Mouse (Mus musculus): ENCODE data around the gene Aldh3a2.
"Not testable (repeated sequence)": the region's sequence is repeated elsewhere in the genome, so short reads cannot be mapped to it uniquely, and the experiment has no call there.

Aldh3a2 gene

DNA sequence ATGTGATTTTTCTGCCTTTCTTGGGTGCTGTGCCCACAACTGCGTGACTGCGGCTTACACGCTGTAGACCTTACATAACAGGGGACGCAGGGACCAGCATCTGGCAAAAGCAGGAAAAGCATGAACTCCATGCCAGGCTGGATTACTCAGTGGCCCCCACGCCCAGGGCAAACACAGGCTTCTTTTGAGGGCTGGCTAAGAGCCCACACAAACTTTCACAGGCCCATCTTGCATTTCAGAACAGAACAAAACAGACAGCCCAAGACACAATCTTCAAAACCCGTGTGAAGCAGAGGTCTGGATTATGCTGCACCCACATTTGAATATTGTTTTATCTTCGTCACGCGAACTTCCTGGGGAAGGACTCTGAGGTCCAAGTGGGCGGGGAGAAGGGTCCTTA is 58.9 kb downstream of the Aldh3a2 start:
- DNase-seq, result no peak

GRCm38 (mm10) chr11:61207487-61208246 is 59.6 kb downstream of the Aldh3a2 start, which contains the start of gene Aldh3a1:
Aldh3a1 (plus strand) TSS chr11:61207537.
- DNase-seq, result no peak

DNA sequence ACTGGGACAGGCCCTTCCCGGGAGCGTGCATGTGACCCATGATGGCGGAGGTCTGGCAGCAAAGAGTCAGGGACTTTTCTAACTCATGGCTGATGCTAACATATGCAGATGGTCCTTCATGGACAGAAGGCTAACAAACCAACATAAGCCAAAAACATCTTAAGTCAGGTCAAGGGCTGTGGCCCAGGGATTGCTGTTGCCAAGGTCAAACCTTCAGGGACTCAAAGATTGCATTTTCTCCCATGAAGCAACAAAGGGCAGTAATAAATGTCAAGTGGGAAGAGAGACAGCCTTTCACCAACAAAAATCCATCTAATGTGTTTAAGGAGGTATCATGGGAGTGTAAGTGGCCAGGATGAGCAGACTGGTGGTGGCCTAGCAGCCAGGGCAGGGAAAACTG is 61.1 kb downstream of the Aldh3a2 start:
- DNase-seq, result no peak

- peak; percentile 40 for DNase-seq
Measured at GRCm38 (mm10) chr11:61205167-61205950, 61.9 kb downstream of the Aldh3a2 start.

GRCm38 (mm10) chr11:61202810-61203209 is 64.5 kb downstream of the Aldh3a2 start:
- no peak for DNase-seq

DNA sequence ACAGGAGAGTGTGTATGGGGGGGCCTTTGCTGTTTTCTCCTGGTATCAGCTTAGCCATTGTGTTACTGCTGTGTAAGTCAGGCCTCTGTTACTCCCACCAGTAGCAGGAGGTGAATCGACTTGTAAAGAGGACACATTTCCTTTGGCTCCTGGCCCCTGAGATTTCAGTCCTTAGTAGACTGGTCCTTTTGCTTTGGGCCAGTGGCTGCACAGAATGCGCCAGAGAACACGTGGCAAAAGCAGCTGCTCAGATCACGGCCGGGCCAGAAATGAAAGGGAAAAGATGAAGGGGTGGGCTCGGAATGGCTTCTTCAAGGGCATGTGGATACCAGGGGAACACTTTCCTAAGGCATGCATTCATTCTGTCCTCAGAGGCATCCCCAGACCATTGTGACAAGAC is 65.1 kb downstream of the Aldh3a2 start:
- no peak for DNase-seq

DNA sequence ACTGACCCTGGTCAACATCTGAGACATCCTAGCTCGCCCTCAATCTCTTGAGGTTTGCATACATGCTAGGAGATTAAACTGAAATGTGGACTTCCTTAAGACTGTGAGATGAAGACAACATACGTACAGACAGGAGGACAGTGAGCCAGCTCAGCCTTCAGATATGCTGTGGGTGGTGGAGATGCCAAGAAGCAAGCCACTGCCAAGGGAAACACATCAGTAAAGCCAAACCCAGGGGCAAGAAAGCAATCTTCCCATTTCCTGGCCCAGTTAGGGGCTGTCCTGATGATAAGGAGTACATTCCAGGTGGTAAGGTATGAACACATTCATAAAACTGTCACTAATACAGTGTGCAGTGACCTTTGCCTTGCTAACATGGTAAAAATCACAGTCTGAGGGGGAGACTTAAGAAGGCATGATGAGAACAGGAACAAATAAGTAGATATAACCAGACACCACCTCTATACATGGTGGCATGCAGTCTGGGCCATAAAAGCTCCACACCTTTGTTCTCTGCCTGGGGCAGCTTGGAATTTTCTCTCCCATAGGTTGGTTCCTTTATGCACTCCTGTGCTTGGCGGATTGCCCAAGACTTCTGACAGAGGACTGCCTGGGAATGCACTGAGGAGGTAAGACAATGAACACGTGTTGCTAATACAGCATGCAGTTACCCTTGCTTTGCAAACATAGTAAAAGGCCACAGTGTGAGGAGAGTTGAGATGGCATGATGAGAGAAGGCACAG is 67.5 kb downstream of the Aldh3a2 start:
- no peak for DNase-seq

DNA sequence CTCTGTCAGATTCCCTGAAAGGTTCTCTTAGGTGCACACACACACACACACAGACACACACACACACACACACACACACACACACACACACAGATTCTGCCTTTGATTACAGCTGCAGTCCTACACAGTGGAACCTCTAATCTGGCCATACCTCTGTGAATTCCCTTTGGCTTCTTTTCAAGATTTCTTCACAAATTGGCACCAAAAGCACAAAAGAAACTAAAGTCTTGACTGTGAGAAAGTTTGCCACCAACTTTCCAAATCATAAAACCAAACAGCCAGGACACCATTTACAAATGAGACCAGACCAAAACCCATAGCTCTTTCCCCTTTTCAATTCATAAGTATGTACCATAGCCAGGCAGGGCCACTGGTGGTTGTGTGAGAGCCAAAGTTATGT is 69.3 kb downstream of the Aldh3a2 start:
- DNase-seq, result no peak

GRCm38 (mm10) chr11:61196616-61197353 is 70.5 kb downstream of the Aldh3a2 start:
- no peak for DNase-seq

DNA sequence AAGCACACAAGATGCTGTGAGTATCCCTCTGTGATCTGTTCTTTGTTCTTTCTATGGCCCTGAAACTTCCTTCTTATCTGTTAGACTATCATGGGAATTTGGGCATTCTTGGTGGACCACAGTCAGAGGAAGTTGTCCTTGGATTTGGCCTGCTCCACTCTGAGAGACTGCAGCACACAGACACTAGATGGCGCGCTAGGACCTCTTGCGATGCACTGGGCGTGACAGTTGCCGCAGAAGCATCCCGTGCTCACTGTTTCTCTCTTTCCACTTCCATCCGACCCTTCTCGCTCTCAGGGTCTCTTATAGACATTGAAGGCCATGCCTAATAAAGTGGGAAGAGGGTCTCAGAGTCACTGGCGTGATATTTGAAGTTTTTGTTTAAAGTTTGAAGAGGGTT is 73.9 kb downstream of the Aldh3a2 start:
- peak; percentile 75 for DNase-seq

DNA sequence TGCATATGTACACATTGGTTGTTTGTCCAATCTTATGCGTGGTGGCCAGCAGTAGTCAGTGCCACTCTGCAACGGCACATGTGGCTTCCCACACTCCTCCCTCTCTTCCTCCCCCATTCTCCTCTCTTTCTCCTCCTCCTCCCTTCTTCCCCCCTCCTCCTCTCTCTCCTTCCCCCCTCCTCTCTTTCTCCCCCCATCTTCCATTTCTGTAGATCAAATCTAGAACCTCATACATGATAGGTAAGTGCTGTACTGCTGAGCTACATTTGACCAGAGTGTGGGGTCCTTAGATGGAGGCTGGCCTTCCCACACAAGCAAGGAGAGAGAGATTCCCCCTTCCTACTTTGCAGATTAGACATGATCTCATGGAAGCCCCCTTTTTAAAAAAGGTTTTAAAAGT is 74.5 kb downstream of the Aldh3a2 start:
- DNase-seq, result no peak

- DNase-seq, result not testable (repeated sequence)
Measured at GRCm38 (mm10) chr11:61192123-61192522, 75.1 kb downstream of the Aldh3a2 start.

- no peak for DNase-seq
Measured at GRCm38 (mm10) chr11:61190776-61191175, 76.5 kb downstream of the Aldh3a2 start.

DNA sequence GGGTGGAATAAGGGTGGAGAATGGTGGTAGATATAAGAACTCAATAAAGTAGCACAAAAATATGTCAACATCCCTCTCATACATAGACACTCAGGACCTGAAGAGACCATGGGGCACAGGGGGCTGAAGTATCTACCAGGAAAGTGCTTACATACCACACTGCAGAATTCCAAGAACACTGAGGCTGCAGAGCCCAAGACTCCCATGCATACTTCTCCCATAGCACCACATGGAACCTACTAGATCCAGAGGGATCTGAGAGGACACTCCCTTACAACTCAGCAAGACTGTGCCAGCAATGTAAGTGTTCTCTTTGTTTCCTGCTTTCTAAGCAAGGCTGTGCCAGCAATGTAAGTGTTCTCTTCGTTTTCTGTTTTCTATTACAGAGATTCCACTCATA is 83.4 kb downstream of the Aldh3a2 start:
- DNase-seq, result no peak

- no peak for DNase-seq
Measured at GRCm38 (mm10) chr11:61181624-61182023, 85.6 kb downstream of the Aldh3a2 start.

DNA sequence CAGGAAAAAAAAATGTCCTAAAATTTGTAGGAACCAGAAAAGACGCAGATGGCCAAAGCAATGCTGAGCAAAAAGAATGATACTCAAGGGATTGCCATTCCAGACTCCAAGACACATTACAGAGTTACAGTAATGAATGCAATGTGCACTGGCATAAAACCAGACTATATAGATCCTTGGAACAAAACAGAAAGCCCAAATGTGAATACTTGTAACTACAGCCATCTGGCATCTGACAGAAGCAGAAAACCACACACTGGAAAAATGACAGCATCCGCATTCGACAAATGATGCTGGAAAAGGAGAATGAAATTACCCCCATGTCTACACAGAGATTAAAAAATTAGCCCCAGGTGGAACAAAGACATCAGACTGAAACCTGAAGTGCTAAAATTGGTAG is 86.9 kb downstream of the Aldh3a2 start:
- DNase-seq, result peak; percentile 23

DNA sequence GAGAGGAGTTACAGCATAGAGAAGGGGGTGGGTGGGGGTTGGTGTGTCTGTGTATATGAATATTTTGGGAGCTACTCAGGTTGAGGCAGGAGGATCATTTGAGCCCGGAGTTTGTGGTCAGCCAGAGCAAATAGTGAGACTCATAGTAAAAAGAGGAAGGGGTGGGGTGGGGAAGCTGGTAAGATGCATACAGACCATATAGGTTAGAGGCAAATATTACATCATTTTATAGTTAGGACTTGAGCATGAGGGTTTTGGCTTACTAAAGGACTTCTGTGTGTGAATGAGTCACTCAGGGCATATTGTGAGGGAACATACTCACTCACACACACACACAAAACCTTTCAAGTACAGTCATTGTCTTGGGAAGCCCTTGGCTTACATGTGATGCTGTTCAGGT is 90.9 kb downstream of the Aldh3a2 start:
- DNase-seq, result no peak

GRCm38 (mm10) chr11:61175778-61176177 is 91.5 kb downstream of the Aldh3a2 start:
- DNase-seq, result no peak

DNA sequence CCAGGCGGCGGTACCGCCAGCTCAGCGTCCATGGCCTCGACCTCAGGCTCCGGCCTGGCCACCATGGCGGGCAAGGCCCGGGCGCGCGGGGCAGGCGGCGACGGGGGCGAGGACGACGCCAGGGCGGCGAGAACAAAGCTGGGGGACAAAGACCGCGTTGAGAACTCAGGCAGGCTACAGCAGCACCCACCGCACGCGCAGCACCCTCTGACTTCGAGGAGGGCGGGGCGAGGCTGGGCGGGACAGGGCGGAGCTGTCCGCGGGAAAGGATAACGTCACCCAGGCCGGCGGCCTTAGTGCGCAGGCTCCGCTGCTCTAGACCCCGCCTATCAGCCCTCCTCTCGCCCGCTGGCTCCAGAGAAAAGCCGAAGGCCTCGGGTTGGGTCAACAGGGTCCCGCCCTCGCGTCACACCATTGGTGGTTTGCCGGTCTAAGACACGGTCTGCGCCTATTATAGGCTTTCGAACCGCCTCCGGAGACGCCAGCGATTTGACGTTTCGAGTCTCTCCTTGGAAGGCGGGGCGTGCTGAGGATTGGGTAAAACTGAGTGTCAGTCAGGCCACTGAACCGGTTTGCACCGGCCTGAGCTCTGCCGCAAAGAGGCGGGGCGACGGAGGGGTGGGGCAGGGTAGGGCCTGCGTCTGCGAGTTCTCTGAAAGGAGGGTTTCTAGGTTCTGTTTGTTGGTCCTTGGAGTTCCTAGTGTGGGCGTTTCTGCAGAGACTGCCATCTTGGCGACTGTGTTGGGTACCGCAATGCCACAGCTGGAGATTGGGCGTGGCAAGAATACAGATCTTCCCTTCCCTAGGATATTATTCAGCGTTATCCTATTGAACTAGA is 92.2 kb downstream of the Aldh3a2 start, which contains the start of gene Usp22:
Usp22 (minus strand) TSS at position 235 of the 838 bp plus-strand sequence.
- peak; percentile 100 for DNase-seq

DNA sequence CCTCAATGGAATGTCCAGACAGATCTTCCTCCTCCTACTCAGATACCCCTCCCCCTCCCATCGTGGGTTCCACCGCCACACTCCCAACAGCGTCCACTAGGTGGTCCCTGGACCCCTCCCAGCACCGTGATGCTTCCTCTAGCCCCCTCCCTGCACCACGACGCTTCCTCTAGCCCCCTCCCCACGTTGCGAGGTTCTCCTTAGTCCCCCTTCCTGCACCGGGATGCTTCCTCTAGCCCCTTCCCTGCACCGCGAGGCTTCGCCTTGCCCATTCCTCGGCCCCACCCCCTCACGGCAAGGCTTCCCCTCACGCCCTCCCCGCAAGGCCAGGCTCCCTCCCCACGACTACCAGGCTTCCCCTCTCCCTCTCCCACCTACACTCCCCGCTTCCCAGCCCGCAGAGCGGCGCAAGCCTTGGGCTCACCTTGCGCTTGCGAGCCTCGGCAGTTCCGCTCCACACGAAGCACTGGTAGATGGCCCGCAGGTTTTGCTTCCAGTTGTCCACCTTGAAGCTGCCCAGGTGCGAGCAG is 92.9 kb downstream of the Aldh3a2 start:
- peak; percentile 42 for DNase-seq

GRCm38 (mm10) chr11:61173477-61173876 is 93.8 kb downstream of the Aldh3a2 start:
- not testable (repeated sequence) for DNase-seq
